Mouse (Mus musculus): ENCODE measurements around the gene Ptch2.

Gene Ptch2

DNA sequence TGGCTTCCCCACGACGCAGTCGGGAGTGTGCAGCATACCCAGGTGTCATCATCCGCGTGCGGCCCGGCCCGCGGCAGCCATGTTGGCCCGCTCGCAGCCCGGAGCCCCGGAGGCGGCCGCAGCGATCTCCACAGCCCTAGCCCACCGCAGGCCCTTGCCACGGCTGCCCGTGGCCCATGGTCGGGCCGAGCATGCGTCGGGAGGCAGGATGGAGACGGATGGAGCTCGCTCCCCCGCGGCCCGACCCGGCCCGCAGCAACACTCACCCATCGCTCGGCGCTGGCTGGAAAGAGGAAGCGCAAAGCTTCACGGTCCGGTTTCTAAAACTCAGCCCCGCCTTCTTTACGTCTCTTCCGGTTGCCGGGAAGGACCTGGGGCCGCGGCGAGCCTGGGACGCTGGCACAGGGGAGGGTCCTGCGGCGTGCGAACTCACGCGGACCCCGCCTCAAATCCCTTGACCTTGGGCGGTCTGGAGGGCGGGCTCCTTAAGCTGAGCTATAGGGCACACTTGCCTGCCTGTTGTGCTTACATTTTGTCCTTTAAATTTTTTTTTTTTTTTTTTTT is 60.0 kb downstream of the Ptch2 start, which contains the start of gene Rps8:
TSS of gene Rps8 (minus strand) at position 452 of the 564 bp plus-strand sequence.
- peak; percentile 90 for DNase-seq

DNA sequence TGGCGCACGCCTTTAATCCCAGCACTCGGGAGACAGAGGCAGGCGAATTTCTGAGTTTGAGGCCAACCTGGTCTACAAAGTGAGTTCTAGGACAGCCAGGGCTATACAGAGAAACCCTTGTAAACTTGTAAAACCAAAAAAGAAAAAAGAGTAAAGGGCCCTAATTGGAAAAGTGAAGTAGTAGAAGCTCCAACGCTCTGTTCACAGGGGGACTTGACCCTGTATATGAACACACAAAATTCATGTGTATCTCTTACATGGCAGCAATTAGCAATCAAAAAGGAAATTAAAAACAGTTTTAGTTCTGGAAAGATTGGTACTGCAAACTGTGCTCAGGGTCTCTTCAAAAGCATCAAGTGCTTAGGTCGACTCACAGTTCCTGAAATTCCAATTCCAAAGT is 60.5 kb downstream of the Ptch2 start:
- DNase-seq = no peak

GRCm38 (mm10) chr4:117159666-117160065 is 63.8 kb downstream of the Ptch2 start:
- no peak for DNase-seq

GRCm38 (mm10) chr4:117161183-117161582 is 65.3 kb downstream of the Ptch2 start:
- DNase-seq = no peak
